18 mouse cellular contexts compared by ENCODE assay signal in genomic region chr3:18339189-18339588, GRCm38 (mm10).
DNase-seq lines count a peak whose midpoint lies in the region; ATAC-seq and TF ChIP-seq lines count a peak whose summit lies in the region.
"Had no signal": no experiment of that assay in that cellular context is flagged by ENCODE, and none has a peak within 500 bp of the region (broad histone marks: within the 10 kb centered on the region; RNA-seq: fewer than 3 reads in every experiment).

No protein-coding gene starts in this region.

- DNase-seq in embryonic facial prominence, embryonic 14.5 days (ENCODE audit: low spot score) = peak; percentile 37
- DNase-seq in embryonic facial prominence, embryonic 10.5 days (ENCODE audit: low spot score) = no peak
- peak; percentile 7 for DNase-seq in kidney, postnatal 0 days (ENCODE audit: low spot score)
- DNase-seq in kidney, adult 18-20 months = no peak
- peak; percentile 91 for DNase-seq in gonadal fat pad, adult 2 months (ENCODE audit: low read depth)
- DNase-seq in cerebellum, postnatal 36 days = no peak
- DNase-seq: cerebellum, adult 11-12 months; gastrocnemius, postnatal 36 days; heart, postnatal 36 days; kidney, postnatal 14 days; left cerebral cortex, postnatal 4 days; thymus, postnatal 4 days had no signal

- TF ChIP-seq EP300 in ES-Bruce4 (IDR thresholded peaks at IDR 0.05; ENCODE audit: insufficient read depth, low read depth, low read length) = no peak

- no peak overlapping the region for H3K9ac ChIP-seq in embryonic facial prominence, embryonic 14.5 days (ENCODE audit: low read depth, low read length)
- no peak overlapping the region for H3K9ac ChIP-seq in kidney, postnatal 0 days (ENCODE audit: low read depth, low read length)
- no peak overlapping the region for H3K9ac ChIP-seq in ES-Bruce4 (ENCODE audit: low read depth, poor library complexity, severe bottlenecking)
- no peak overlapping the region for H3K9ac ChIP-seq in hindbrain, embryonic 13.5 days
- H3K9ac ChIP-seq: embryonic facial prominence, embryonic 13.5 days; forebrain, embryonic 12.5 days; liver, embryonic 15.5 days had no signal

- no peak overlapping the region for H3K27ac ChIP-seq in embryonic facial prominence, embryonic 14.5 days (replicated peaks; ENCODE audit: low read depth, low read length)
- no peak overlapping the region for H3K27ac ChIP-seq in embryonic facial prominence, embryonic 10.5 days (replicated peaks)
- H3K27ac ChIP-seq in kidney, postnatal 0 days = no peak overlapping the region
- peak overlapping the region; percentile 51; the same call in 1 of the 2 replicates for H3K27ac ChIP-seq in ES-Bruce4 (ENCODE audit: insufficient read depth, low read length)
- no peak overlapping the region for H3K27ac ChIP-seq in hindbrain, embryonic 13.5 days
- H3K27ac ChIP-seq: embryonic facial prominence, embryonic 13.5 days; forebrain, embryonic 12.5 days; liver, embryonic 15.5 days had no signal

- no peaks in the 10 kb centered on the region for H3K9me3 ChIP-seq in embryonic facial prominence, embryonic 14.5 days (ENCODE audit: control insufficient read depth, low read length)
- H3K9me3 ChIP-seq in embryonic facial prominence, embryonic 10.5 days = no peaks in the 10 kb centered on the region
- H3K9me3 ChIP-seq in kidney, postnatal 0 days (replicated peaks; ENCODE audit: low read length) = no peaks in the 10 kb centered on the region
- H3K9me3 ChIP-seq in ES-Bruce4 (replicated peaks; ENCODE audit: control insufficient read depth, insufficient read depth, low read length, poor library complexity, severe bottlenecking) = no peaks in the 10 kb centered on the region
- no peaks in the 10 kb centered on the region for H3K9me3 ChIP-seq in hindbrain, embryonic 13.5 days
- H3K9me3 ChIP-seq: embryonic facial prominence, embryonic 13.5 days; forebrain, embryonic 12.5 days; liver, embryonic 15.5 days had no signal

- no peak for TF ChIP-seq POLR2A in ES-Bruce4 (IDR thresholded peaks at IDR 0.05; ENCODE audit: insufficient read depth, low read length)

- H3K36me3 ChIP-seq in embryonic facial prominence, embryonic 14.5 days (ENCODE audit: control insufficient read depth, insufficient read depth, low read length) = no peaks in the 10 kb centered on the region
- no peaks in the 10 kb centered on the region for H3K36me3 ChIP-seq in embryonic facial prominence, embryonic 10.5 days (replicated peaks)
- no peaks in the 10 kb centered on the region for H3K36me3 ChIP-seq in kidney, postnatal 0 days (ENCODE audit: insufficient read depth, low read length)
- H3K36me3 ChIP-seq in ES-Bruce4 (ENCODE audit: control insufficient read depth, insufficient read depth, low read length, poor library complexity, severe bottlenecking) = no peaks in the 10 kb centered on the region
- H3K36me3 ChIP-seq in hindbrain, embryonic 13.5 days = no peaks in the 10 kb centered on the region
- H3K36me3 ChIP-seq: embryonic facial prominence, embryonic 13.5 days; forebrain, embryonic 12.5 days; liver, embryonic 15.5 days had no signal

- no peak overlapping the region for H3K4me2 ChIP-seq in embryonic facial prominence, embryonic 14.5 days (ENCODE audit: low read depth, low read length)
- H3K4me2 ChIP-seq in kidney, postnatal 0 days (ENCODE audit: low read length) = no peak overlapping the region
- H3K4me2 ChIP-seq in hindbrain, embryonic 13.5 days = no peak overlapping the region
- H3K4me2 ChIP-seq: embryonic facial prominence, embryonic 13.5 days; forebrain, embryonic 12.5 days; liver, embryonic 15.5 days had no signal

- H3K4me1 ChIP-seq in embryonic facial prominence, embryonic 14.5 days (ENCODE audit: control insufficient read depth, insufficient read depth, low read length) = no peaks in the 10 kb centered on the region
- H3K4me1 ChIP-seq in embryonic facial prominence, embryonic 10.5 days = no peaks in the 10 kb centered on the region
- H3K4me1 ChIP-seq in kidney, postnatal 0 days (replicated peaks; ENCODE audit: insufficient read depth, low read length) = no peaks in the 10 kb centered on the region
- peaks cover 3% of the 10 kb centered on the region for H3K4me1 ChIP-seq in ES-Bruce4 (ENCODE audit: control insufficient read depth, insufficient read depth, low read length)
- H3K4me1 ChIP-seq in hindbrain, embryonic 13.5 days (replicated peaks) = no peaks in the 10 kb centered on the region
- H3K4me1 ChIP-seq: embryonic facial prominence, embryonic 13.5 days; forebrain, embryonic 12.5 days; liver, embryonic 15.5 days had no signal

- TF ChIP-seq CTCF in kidney, postnatal 0 days (IDR thresholded peaks at IDR 0.05; ENCODE audit: low read depth) = no peak
- TF ChIP-seq CTCF in ES-Bruce4 (IDR thresholded peaks at IDR 0.05; ENCODE audit: low read depth, low read length) = no peak

- no peak overlapping the region for H3K4me3 ChIP-seq in embryonic facial prominence, embryonic 14.5 days (ENCODE audit: low read depth, low read length)
- H3K4me3 ChIP-seq in embryonic facial prominence, embryonic 10.5 days = no peak overlapping the region
- H3K4me3 ChIP-seq in kidney, postnatal 0 days (replicated peaks; ENCODE audit: low read depth, low read length) = no peak overlapping the region
- no peak overlapping the region for H3K4me3 ChIP-seq in ES-Bruce4 (ENCODE audit: low read depth, low read length)
- no peak overlapping the region for H3K4me3 ChIP-seq in hindbrain, embryonic 13.5 days
- H3K4me3 ChIP-seq: embryonic facial prominence, embryonic 13.5 days; forebrain, embryonic 12.5 days; liver, embryonic 15.5 days had no signal

- ATAC-seq in embryonic facial prominence, embryonic 14.5 days (ENCODE audit: low read depth) = 0 out of 2 replicates have a peak, but pooled peaks have one; percentile 55
- no peak for ATAC-seq in kidney, postnatal 0 days (replicated peaks; ENCODE audit: low FRiP score, low read depth)
- no peak for ATAC-seq in hindbrain, embryonic 13.5 days (ENCODE audit: low FRiP score)
- ATAC-seq: Patski had no signal

- no peaks in the 10 kb centered on the region for H3K27me3 ChIP-seq in embryonic facial prominence, embryonic 14.5 days (replicated peaks; ENCODE audit: control insufficient read depth, insufficient read depth, low read length)
- H3K27me3 ChIP-seq in embryonic facial prominence, embryonic 10.5 days (replicated peaks; ENCODE audit: low read depth, poor library complexity, severe bottlenecking) = no peaks in the 10 kb centered on the region
- no peaks in the 10 kb centered on the region for H3K27me3 ChIP-seq in kidney, postnatal 0 days (ENCODE audit: insufficient read depth, low read length)
- no peaks in the 10 kb centered on the region for H3K27me3 ChIP-seq in ES-Bruce4 (ENCODE audit: control insufficient read depth, insufficient read depth, low read length, poor library complexity, severe bottlenecking)
- no peaks in the 10 kb centered on the region for H3K27me3 ChIP-seq in hindbrain, embryonic 13.5 days
- H3K27me3 ChIP-seq: embryonic facial prominence, embryonic 13.5 days; forebrain, embryonic 12.5 days; liver, embryonic 15.5 days had no signal

- 44% methylated on average over 1 of the region's 1 CpGs for WGBS in embryonic facial prominence, embryonic 14.5 days
- WGBS in embryonic facial prominence, embryonic 10.5 days = 32% methylated on average over 1 of the region's 1 CpGs
- WGBS in kidney, postnatal 0 days = 90% methylated on average over 1 of the region's 1 CpGs
- 38% methylated on average over 1 of the region's 1 CpGs for WGBS in hindbrain, embryonic 13.5 days

Comparison
In these comparisons a context has a peak if more than half of its experiments do, and no peak if none do; other contexts are left out.
1. DNase-seq: peak in embryonic facial prominence, embryonic 14.5 days (single experiment), kidney, postnatal 0 days (single experiment) and gonadal fat pad, adult 2 months (single experiment); none in embryonic facial prominence, embryonic 10.5 days (single experiment), kidney, adult 18-20 months (single experiment) and cerebellum, postnatal 36 days (0 of 2).